Mouse (Mus musculus) mouse trophoblast stem cell (cell line): ENCODE data around the gene Ikzf3.

Experiments used
- in situ Hi-C, 2 experiments: fragments of 300-500 bp; cut with MseI, MboI; formaldehyde crosslinking; loops; 2 replicates in 1 of 2; 3 replicates in 1 of 2; pipeline ENCODE4 v1.15.1; 2025

The Ikzf3 gene

DNA sequence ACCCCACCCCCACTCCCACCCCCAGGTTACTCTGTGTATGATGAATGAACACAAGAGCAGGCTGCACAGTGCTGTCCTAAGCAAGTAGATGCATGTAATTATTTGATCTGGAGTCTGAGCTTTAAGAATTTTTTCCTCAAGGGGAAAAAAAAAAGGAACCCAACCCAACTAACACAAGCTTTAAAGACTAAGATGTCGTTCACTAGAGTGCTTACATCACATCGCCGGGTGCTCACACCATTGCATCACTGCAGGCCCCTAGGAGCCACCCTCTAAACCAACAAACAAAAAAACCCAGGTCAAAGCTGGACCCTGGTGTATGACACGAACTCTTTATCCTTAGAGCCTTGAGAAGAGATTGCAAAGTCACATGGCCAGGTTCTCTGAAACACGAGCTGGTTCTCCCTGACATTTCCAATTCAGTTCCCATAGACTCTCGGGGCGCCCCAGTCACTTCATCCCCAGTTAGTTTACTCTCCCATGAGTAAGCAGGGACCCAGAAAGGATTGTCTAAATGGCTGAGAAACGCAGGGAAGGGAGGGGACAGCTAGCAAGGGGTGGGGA, 71.8 kb downstream of the Ikzf3 start:
- in situ Hi-C loops: no loop called here

DNA sequence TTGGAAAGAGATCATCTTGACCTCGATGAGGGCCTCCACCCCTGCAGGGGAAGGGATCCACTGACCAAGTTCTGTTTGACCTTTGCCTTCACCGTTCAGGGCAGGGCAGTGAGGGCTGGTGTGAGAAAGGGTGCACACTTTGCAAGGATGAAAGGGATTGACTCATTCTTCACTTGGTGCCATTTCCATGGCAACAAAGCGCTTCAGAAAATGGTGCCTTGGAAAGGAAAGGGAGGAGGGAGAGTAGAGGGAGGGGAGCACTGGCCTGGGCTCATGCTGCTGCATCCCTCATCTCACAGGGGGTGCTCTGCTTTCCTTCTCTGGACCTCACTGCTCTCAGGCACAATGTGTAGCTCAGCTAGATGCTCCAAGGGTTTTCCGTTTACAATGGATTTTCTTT, 73.1 kb downstream of the Ikzf3 start:
- in situ Hi-C loops: no loop called here

- in situ Hi-C loops: no loop called here
Measured at GRCm38 (mm10) chr11:98470795-98471194, 75.0 kb downstream of the Ikzf3 start.

DNA sequence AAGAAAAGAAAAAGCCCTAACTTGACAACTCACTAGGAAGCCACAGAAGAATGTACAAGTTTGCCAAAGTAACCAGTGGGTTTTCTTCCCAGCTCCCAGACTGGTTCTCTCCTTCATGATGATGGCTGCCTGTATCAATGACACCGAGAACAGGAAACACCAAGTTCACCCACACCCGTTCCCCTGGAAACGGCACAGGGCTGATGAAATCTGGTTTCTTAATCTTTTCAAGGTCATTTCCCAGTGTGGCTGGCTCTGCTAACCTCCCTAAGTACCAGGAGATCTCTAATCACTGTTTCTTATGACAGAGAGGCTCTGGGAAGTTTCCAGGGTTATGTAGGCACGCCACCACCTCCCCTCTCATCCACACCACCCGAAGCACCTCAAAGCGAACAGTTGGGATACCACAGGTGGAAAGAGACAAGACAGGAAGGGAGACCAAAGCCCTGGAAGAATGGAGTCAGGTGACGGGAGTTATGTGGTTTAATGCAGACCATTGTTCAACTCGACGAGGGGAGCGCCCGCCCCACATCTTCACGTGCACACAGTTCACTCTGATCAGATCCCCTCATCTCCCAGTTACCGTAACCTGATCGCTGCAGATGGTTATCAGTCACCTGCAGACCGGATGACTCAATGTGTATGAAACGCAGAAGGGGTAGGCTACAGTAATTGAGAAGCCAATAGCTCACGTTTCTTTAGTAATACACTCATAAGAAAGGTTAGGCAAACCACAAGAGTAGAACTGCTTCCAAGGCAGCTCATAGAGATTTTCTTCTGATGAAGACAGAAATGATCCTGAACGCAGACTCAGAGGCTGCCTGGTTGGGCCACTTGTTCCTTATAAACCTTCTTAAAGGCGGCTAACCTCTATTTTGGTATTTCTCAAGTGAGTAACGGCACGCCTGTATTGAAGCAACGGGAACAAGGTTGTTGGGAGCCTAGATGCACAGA, 75.8 kb downstream of the Ikzf3 start:
- in situ Hi-C loops: no loop called here

GRCm38 (mm10) chr11:98464516-98464915, 81.3 kb downstream of the Ikzf3 start:
- in situ Hi-C loops: no loop called here

DNA sequence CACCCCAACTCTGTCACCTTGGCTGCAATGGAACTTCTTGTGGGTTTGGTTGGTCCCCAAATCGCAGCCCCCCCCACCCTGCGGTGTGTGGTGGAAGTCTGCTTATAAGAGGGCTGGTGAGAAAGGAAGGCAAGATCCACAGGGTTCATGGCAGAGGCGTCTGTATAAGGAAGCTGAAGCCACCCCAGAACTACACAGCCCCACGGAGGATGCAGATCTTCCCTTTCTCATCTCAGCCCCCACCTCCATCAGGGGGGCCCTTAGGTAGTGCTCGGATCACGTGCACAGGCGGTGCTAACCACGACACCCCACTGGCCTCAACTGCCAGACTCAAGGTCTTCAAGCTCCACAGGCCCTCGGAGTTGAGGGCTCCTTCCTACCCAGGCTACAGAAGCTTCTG, 81.9 kb downstream of the Ikzf3 start:
- in situ Hi-C loops: no loop called here

DNA sequence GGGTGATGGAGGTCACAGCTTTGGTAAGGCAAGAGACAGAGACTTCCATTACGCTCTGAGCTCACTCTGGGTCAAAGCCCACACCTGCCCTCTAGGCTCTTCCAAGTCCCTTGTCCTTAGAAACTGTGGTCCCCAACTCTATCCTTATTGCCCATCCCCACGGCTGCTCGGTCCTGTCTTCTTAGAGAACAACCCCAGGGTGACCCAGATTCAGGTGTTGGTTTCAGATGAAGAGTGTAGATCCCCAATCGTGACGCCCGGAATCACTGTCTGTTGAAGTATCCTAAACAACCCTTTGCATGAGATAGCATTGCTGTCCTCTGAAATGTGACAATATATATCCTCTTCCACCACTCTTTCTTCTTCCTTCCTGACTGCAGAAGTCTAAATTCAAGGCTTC, 83.6 kb downstream of the Ikzf3 start:
- in situ Hi-C loops: no loop called here

- in situ Hi-C loops: no loop called here
Measured at GRCm38 (mm10) chr11:98461109-98461720, 84.6 kb downstream of the Ikzf3 start.

DNA sequence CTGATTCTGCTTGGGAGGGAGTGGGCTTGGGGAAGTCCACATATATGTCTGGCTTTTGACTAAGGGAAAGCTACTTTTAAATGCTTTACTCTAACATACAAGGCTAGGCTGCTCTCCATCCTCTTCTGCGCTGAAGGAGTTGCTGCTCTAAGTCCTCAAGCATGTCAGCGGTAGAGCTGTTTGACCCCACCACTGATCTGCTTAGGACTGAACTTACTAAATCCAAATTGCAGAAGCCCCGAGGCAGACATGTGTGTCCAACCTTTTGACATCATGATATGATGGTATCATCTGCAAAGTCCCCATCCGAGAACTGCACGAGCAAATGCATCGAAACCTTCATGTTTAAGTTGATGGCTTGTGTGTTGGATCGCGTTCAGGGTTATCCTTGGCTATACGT, 86.0 kb downstream of the Ikzf3 start:
- in situ Hi-C loops: no loop called here

- in situ Hi-C loops: no loop called here
Measured at GRCm38 (mm10) chr11:98459071-98459741, 86.6 kb downstream of the Ikzf3 start.

GRCm38 (mm10) chr11:98458121-98458990, 87.5 kb downstream of the Ikzf3 start:
- in situ Hi-C loops: no loop called here

DNA sequence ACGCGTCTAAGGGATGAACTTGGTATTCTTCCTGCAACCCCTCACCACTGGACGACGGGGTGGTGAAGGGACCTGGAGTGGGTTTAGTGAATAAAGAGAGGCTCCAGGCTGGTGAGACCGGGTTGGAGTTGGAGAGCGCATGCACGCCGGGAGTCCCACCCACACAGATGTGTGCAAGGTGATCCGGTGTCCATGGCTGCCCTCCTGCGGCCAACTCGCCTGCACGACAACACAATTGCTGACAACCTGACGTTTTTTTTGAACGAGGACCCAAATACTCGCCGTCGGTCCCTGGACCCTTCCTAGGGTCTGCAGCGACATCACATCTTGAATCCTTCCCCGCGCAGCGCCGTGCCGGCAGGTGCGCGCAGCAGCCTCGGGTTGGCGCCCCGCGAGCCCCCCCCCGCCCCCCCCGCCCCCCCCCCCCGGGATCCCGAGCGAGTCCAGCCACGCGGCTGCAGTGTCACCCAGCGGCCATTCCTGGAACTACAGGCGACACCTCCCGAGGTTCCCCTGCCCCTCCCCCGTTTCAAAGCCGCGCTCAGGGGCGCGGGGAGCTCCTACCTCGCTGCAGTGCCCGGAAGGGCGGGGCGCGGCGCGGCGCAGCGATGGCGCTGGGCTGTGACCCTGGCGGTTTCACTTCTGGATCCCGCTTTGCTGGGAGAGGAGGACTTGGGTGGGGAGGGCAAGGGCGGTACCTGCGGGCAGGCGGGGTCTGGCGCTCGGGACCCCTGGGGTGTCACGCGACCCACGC, 88.3 kb downstream of the Ikzf3 start:
- in situ Hi-C loops: no loop called here

DNA sequence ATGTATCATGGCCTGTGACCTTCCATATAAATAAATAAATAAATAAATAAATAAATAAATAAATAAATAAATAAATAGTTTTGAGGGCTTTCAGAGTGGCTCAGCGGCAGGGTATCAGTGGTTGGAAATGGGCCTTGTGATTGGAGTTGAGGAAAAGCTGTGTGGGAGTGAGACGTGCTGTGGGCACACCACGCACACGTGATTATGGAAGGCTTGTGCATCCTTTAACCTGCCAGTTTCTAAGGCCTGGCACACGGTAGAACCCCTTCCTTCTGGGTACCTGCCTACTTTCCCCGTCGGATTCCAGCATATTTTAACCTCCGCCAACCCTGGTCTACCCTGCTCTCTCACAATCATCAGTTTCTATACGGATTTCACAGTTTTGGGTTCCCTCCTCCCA, 88.9 kb downstream of the Ikzf3 start:
- in situ Hi-C loops: no loop called here

DNA sequence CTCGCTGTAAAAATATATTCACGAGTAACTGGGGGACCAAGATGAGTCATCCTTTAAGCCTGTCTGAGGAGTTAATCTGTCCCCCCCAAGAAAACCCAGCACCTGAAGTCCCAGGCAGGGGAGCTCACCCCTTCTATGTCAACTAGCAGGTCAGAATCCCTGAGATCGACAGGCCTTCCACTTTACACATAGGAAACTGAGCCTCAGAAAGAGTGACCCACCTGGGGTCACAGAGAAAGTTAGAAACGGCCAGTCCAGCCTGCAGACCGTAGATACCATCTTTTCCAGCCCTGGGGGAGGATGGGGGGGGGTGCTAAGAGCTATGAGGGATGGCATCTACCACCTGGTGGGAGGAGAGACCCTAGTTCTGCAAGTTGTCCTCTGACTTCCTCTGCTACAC, 89.3 kb downstream of the Ikzf3 start:
- in situ Hi-C loops: no loop called here

GRCm38 (mm10) chr11:98455484-98455883, 90.3 kb downstream of the Ikzf3 start:
- in situ Hi-C loops: no loop called here

DNA sequence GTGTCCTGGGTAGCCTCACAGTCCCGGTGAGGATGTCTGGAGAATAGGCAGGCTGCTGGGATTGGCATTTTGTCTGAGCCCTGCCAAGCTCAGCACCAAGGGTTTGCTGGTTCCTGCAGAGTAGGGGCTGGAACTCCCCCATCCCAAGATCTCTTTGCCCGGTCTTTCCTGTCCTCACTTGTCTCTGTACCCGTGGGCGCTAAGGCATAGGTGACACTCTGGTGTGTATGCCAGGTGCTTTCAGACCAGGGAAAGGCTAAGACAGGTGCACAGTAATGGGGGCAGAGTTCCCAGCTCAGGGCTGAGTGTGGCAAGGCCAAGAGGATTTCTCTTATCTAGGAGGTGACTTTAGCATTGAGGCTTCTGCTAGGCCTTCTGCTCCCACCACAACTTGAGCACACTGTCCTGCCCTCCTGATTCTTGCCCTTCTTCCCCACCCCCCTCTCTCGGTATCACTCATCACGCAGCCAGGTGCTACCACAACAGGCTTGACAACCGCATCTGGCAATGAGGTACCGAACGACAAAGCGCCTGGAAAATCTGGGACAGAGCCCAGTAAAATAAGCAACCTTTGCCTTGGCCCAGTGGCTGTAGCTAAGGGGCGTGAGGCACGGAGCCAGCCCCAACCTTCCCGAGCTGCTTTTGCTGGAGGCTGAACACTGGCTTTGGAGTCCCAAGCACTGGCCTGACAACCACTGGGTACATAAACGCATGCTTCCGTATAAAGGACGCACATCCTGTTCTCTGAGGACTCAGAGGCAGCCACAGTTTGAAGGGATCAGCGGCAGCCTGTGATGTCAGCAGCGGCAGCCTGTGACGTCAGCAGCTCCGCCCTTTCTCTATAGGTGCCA, 95.7 kb downstream of the Ikzf3 start:
- in situ Hi-C loops: no loop called here

DNA sequence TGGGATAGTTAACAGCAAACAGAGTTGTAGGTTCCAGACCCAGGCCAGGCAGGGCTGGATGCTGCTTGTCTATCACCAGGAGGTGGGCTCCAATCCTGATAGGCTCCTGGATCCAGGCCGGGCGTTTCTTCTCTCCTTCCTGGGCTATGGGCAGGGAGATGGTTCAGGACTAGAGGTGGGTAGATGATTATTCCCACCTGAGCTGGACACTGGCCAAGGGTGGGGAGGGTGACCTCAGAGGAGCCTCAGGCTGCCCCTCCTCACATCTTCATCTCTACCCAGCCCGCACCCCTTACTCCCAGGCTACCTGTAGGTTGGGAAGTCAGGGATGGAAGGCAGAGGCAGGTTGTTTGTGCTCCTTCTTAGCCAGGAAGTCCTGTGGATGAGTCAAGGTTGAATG, 96.4 kb downstream of the Ikzf3 start:
- in situ Hi-C loops: no loop called here

DNA sequence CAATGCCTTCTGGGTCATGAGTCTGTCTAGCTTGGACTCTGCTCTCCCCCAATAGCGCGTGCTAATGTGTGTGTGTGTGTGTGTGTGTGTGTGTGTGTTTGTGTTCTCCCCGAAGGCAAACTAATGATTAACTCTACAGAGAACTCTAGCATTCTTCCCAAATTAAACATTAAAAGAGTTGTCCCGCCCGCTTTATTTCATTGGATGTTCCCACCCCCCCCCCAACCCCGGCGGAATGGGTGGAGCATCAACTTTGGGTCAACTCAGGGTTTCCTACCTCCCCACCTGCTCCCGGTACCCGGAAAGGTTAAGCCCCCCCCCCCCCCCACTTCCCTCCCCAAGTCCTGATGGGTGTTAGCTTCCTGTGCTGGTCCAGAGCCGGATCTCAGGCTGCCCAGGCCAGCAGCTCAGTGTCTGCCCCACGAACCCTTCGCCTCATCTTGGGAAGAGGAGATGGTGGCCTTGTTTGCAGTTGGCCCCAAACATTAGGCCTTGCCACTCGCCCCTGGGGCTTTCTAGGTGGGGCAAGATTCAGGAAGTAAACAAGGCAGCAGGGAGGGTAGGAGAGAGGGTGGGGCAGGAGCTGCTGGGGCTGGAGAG, 97.5 kb downstream of the Ikzf3 start:
- in situ Hi-C loops: no loop called here

GRCm38 (mm10) chr11:98447475-98447834, 98.4 kb downstream of the Ikzf3 start:
- in situ Hi-C loops: no loop called here
